Mouse (Mus musculus) heart, embryonic 11.5 days (tissue): Measurements from ENCODE around the gene Ntrk1. TPM values are rescaled to one million over a fixed set of nuclear protein-coding genes. Genes with fewer than 3 reads are reported as not detected.
A peak's percentile ranks its signal among the peaks of the same experiment; 100 is the strongest.

Experiments used
- ATAC-seq: fragments of 200-750 bp; cut with Nextera tagmentation; replicated peaks from 2 replicates; pipeline ENCODE4 v1.8.0; 2017; ENCODE audit warnings: moderate library complexity; ENCODE audit not compliant: insufficient number of reproducible peaks, low FRiP score, low TSS enrichment
- H3K27ac ChIP-seq: fragments of 300-500 bp; sonication (generic); 2 replicates; pipeline ENCODE4 v1.5.1; 2014; ENCODE audit warnings: mild to moderate bottlenecking, low read depth, low read length
- H3K27me3 ChIP-seq: fragments of 300-500 bp; sonication (generic); 2 replicates; pipeline ENCODE4 v1.6.1; 2014; ENCODE audit warnings: mild to moderate bottlenecking, low read length, mixed read lengths; ENCODE audit not compliant: control insufficient read depth, insufficient read depth
- H3K36me3 ChIP-seq: fragments of 300-500 bp; sonication (generic); 2 replicates; pipeline ENCODE4 v1.6.1; 2014; ENCODE audit warnings: mild to moderate bottlenecking, low read length, moderate library complexity, mixed read lengths; ENCODE audit not compliant: control insufficient read depth, insufficient read depth
- H3K4me1 ChIP-seq: fragments of 300-500 bp; sonication (generic); 2 replicates; pipeline ENCODE4 v1.6.1; 2014; ENCODE audit warnings: low read length; ENCODE audit not compliant: control insufficient read depth, insufficient read depth
- H3K4me2 ChIP-seq: fragments of 300-500 bp; sonication (generic); 2 replicates; pipeline ENCODE4 v1.6.1; 2014; ENCODE audit warnings: mild to moderate bottlenecking, moderate library complexity
- H3K4me3 ChIP-seq: fragments of 300-500 bp; sonication (generic); 2 replicates; pipeline ENCODE4 v1.5.1; 2014; ENCODE audit warnings: low read depth, low read length
- H3K9ac ChIP-seq: fragments of 300-500 bp; sonication (generic); 2 replicates; pipeline ENCODE4 v1.6.1; 2014; ENCODE audit warnings: mild to moderate bottlenecking, low read depth, low read length, moderate library complexity
- H3K9me3 ChIP-seq: fragments of 300-500 bp; sonication (generic); replicated peaks from 2 replicates; pipeline ENCODE4 v1.6.1; 2016; ENCODE audit warnings: low read length; ENCODE audit not compliant: control insufficient read depth
- WGBS: fragments of 180-500 bp; shearing (Covaris S2); extraction: QIAGEN DNeasy Blood & Tissue Kit; methylation state at CpG from one replicate; pipeline ENCODE4 v1.1.7; 2014; ENCODE audit not compliant: insufficient replicate concordance; 5-methylcytosine and 5-hydroxymethylcytosine counted together
- polyA plus RNA-seq: library from polyadenylated mRNA; unstranded; fragments of >200 nt; fragmentation: Nextera tagmentation; extraction: Ambion mirVana; gene quantifications from 2 replicates; pipeline ENCODE4 v1.2.1, GENCODE M21; 2014

Ntrk1 gene
- polyA plus RNA-seq, 1 experiment from 2014 or later, result 0.30 TPM

DNA sequence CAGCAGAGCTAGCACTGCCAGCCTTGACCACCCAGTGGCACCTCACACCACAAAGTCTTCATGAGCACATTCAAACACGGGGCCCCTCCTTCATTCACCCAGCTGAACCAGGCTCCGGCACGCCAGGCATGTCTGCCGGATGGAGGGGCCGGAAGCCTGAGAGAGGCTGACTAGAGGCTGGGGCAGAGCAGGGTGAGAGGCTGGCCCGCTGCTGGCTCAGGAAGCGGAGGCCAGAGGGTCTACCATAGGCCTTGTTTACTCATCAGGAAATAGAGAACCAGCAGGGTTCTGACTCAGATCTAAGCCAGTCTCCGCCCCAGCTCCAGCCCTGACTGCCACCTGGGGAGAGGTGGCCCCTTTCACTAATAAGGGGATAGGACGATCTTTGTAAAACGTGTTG, 29.9 kb downstream of the Ntrk1 start:
- WGBS, result 19% methylated on average over 10 of the region's 10 CpGs
- H3K9me3 ChIP-seq, result no peaks in the 10 kb centered on the region
- H3K9ac ChIP-seq, result 0 out of 2 replicates have a peak overlapping the region, but pooled peaks have one; percentile 49
- H3K4me2 ChIP-seq, result peak overlapping the region; percentile 50
- no peak for ATAC-seq
- peaks cover 9% of the 10 kb centered on the region; the same call in 1 of the 2 replicates for H3K27me3 ChIP-seq
- no peaks in the 10 kb centered on the region for H3K36me3 ChIP-seq
- H3K4me1 ChIP-seq, result peaks cover 24% of the 10 kb centered on the region
- peak overlapping the region; percentile 86 for H3K27ac ChIP-seq
- peak overlapping the region; percentile 12; the same call in 1 of the 2 replicates for H3K4me3 ChIP-seq

DNA sequence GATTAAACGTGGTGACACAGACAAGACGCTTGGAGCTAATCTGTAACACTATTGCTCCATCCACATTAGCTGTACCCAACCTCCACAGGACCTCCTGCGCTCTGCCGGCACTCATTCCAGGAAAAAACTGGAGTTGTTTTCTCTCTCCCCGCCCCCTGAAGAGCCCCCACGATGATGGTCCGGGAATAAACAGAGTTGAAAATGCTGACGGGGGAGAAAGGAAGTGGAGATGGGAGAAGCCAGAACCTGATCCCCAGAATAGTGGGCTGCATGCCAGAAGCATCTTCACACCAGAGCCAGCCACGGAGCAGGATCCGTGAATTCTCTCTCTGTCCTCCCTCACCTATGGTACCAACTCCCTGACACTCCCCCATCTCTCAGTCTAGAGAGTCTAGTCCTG, 30.5 kb downstream of the Ntrk1 start:
- Histone ChIP-seq H3K27me3 (peaks cover 8% of the 10 kb centered on the region; the same call in 1 of the 2 replicates), H3K4me3 (peak overlapping the region; percentile 12; the same call in 1 of the 2 replicates), H3K4me2 (peak overlapping the region; percentile 50), H3K36me3 (no peaks in the 10 kb centered on the region), H3K9me3 (no peaks in the 10 kb centered on the region), H3K27ac (peak overlapping the region; percentile 86), H3K4me1 (peaks cover 24% of the 10 kb centered on the region), H3K9ac (peak overlapping the region; percentile 49; the same call in 1 of the 2 replicates)
- ATAC-seq, result no peak
- 22% methylated on average over 10 of the region's 10 CpGs for WGBS

DNA sequence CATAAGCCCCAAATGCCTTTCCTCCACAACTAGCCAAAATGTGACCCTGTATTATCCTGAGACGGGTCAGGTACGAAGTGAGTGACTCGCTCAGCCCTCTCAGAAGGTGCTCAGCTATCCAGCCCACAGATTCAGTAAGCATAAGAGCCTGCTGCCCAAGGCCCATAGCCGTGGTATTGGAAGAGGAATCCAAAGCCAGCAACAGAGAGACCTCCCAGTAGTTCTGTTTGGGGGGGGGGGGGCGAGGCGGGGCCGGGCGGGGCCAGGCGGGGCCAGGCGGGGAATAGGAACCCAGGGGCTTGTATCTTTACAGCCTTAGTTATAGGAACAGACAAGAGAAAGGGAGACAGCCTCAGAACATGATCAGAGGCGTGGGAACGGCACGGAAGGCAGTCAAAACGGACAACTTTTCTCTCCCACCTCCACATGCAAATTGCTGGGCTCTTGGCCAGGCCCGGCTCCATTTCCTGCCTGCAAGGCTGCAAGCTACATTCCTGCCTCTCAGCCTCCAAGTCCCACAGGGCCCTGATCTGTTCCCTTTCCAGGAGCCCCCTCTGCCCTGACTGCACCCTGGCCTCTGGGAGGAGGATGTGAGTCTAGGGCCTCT, 31.2 kb downstream of the Ntrk1 start:
- peak overlapping the region; percentile 86 for H3K27ac ChIP-seq
- H3K4me1 ChIP-seq, result peaks cover 24% of the 10 kb centered on the region
- H3K27me3 ChIP-seq, result peaks cover 7% of the 10 kb centered on the region; the same call in 1 of the 2 replicates
- no peaks in the 10 kb centered on the region for H3K9me3 ChIP-seq
- WGBS, result 30% methylated on average over 9 of the region's 15 CpGs
- H3K36me3 ChIP-seq, result no peaks in the 10 kb centered on the region
- peak overlapping the region; percentile 49 for H3K9ac ChIP-seq
- ATAC-seq, result peak; percentile 46; the same call in 1 of the 2 replicates
- H3K4me3 ChIP-seq, result no peak overlapping the region; the same call in none of the 2 replicates
- peak overlapping the region; percentile 50 for H3K4me2 ChIP-seq

DNA sequence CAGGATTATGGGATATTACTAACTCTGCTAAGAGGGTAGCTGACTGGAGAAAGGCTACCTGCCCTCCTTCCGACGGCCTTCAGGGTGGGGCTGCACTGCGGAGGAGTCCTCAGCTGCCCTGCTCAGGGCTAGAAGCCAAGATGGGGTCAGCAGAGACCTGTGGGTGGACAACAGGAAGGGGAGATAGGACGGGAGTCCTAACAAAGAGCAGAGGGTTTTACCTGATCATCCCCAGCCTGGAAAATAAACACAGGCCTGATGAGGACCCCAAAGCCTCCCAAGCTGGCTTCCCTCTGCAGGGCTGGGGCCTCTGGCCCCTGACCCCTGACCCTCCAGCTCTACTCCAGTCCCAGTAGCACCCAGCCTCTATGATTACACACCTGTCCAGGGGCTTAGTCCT, 31.8 kb downstream of the Ntrk1 start:
- no peak for ATAC-seq
- H3K27me3 ChIP-seq, result peaks cover 7% of the 10 kb centered on the region; the same call in 1 of the 2 replicates
- whole genome bisulfite sequencing, result 51% methylated on average over 4 of the region's 4 CpGs
- no peaks in the 10 kb centered on the region for H3K9me3 ChIP-seq
- H3K27ac ChIP-seq, result peak overlapping the region; percentile 86
- no peak overlapping the region for H3K4me3 ChIP-seq
- peak overlapping the region; percentile 4; the same call in 1 of the 2 replicates for H3K9ac ChIP-seq
- H3K4me1 ChIP-seq, result peaks cover 24% of the 10 kb centered on the region
- peak overlapping the region; percentile 50; the same call in 1 of the 2 replicates for H3K4me2 ChIP-seq
- H3K36me3 ChIP-seq, result no peaks in the 10 kb centered on the region

DNA sequence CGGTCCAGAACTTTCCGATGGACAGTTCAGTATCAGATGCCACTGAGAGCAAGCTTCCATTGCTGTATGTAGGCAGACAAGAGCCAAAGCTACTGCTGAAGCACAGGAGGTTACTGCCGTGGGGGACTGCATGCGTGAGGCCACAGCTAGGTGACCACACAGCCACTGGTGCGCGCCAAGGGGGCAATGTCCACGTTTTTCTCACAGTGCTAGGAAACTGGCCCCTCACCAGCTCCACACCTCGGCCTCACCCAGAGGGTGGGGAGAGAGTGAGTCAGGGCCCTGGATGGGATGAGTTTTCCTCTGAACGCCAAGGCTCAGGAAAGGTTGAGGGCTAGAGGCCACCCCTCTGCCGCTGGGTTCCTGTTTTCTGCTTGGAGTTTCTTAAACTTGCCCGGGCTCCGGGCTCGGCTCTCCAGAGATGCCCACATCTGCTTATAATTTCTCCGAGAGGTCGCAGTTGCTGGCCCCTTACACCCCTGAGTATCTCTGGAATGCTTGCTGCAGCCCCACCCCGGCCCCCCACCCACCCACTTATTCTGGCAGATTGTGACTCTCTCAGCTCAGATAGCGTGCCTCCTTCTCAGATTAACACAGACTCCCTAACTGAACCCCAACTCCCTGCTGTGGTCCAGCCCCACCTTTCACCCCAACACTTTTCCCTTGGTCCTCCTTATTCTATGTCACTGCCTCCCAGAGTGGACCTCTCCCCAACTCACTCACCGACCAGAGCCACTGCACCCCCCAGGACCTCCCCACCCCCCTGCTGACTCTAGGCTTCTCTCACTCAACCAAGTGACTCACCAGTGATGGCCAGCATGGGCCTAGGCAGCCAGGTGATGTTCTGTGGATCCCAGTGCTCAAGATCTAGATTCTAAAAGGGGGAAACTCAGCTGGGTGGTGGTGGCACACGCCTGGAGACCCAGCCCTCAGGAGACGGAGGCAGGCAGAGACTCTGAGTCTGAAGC, 33.3 kb downstream of the Ntrk1 start:
- no peak overlapping the region for H3K4me2 ChIP-seq

DNA sequence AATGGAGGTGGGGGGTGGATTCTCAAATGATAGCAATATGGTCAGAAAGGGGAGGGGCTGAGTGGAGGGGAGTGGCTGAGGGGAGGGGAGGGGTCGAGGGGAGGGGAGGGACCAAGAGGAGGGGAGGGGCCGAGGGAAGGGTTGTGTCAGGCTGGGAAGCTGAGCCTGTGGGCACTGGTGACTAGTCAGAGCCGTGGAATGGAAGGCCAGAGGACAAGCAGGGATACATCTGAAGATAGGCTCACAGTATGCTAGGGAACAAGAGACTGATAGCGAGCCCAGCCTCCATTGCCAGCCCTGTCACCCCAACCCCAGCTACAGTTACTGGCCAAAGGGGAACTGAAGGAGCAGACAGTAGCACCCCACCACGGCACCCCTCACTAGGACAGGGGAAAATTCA, 36.3 kb downstream of the Ntrk1 start:
- H3K9ac ChIP-seq, result no peak overlapping the region
- no peak overlapping the region for H3K4me3 ChIP-seq
- ATAC-seq, result 0 out of 2 replicates have a peak, but pooled peaks have one; percentile 14
- no peak overlapping the region for H3K4me2 ChIP-seq
- no peaks in the 10 kb centered on the region for H3K36me3 ChIP-seq
- peaks cover 26% of the 10 kb centered on the region for H3K27me3 ChIP-seq
- 47% methylated on average over 3 of the region's 5 CpGs for WGBS
- no peak overlapping the region for H3K27ac ChIP-seq
- peaks cover 4% of the 10 kb centered on the region for H3K4me1 ChIP-seq
- no peaks in the 10 kb centered on the region for H3K9me3 ChIP-seq

More for the DNA sequence above, 33.3 kb downstream of the Ntrk1 start:
- WGBS, result 62% methylated on average over 20 of the region's 20 CpGs
- peaks cover 24% of the 10 kb centered on the region for H3K4me1 ChIP-seq
- no peak overlapping the region for H3K27ac ChIP-seq
- no peaks in the 10 kb centered on the region for H3K36me3 ChIP-seq
- no peak for ATAC-seq
- H3K27me3 ChIP-seq, result peaks cover 11% of the 10 kb centered on the region
- H3K9ac ChIP-seq, result no peak overlapping the region
- no peaks in the 10 kb centered on the region for H3K9me3 ChIP-seq
- H3K4me3 ChIP-seq, result no peak overlapping the region

DNA sequence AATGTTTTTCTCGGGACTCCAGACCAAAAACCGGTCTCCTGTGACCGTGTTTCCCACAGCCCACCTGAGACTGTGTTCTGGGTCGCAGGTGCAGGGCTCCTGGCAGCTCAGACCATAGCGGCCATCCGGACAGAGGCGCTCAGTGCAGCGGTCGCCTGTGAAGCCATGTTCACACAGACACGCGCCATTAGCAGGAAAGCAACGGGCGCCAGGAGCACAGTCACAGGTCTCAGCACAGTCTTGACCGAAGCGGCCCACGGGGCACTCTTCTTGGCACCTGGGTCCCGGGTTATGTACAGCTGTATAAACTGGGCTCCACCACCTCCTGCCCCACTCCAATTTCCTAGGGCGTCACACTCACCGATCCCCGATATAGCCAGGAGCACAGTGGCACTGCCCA, 38.5 kb downstream of the Ntrk1 start:
- 0 out of 2 replicates have a peak overlapping the region, but pooled peaks have one; percentile 33 for H3K4me2 ChIP-seq
- ATAC-seq, result no peak
- 52% methylated on average over 20 of the region's 20 CpGs for WGBS
- no peaks in the 10 kb centered on the region for H3K36me3 ChIP-seq
- H3K4me3 ChIP-seq, result no peak overlapping the region
- no peaks in the 10 kb centered on the region; the same call in 1 of the 2 replicates for H3K4me1 ChIP-seq
- peaks cover 31% of the 10 kb centered on the region for H3K27me3 ChIP-seq
- no peaks in the 10 kb centered on the region for H3K9me3 ChIP-seq
- H3K27ac ChIP-seq, result no peak overlapping the region
- no peak overlapping the region for H3K9ac ChIP-seq

- WGBS, result 6% methylated on average over 24 of the region's 24 CpGs
- H3K27ac ChIP-seq, result no peak overlapping the region
- ATAC-seq, result 0 out of 2 replicates have a peak, but pooled peaks have one; percentile 10
- no peaks in the 10 kb centered on the region for H3K4me1 ChIP-seq
- no peak overlapping the region for H3K4me3 ChIP-seq
- H3K9me3 ChIP-seq, result no peaks in the 10 kb centered on the region
- peaks cover 31% of the 10 kb centered on the region for H3K27me3 ChIP-seq
- no peaks in the 10 kb centered on the region for H3K36me3 ChIP-seq
- no peak overlapping the region for H3K9ac ChIP-seq
- H3K4me2 ChIP-seq, result peak overlapping the region; percentile 33; the same call in 1 of the 2 replicates
These were observed 39.0 kb downstream of the Ntrk1 start for GRCm38 (mm10) chr3:87755964-87756363.
